Mouse (Mus musculus) kidney, embryonic 14.5 days (tissue): Measurements from ENCODE around the gene Nuf2. TPM values are rescaled to one million over a fixed set of nuclear protein-coding genes. Genes with fewer than 3 reads are reported as not detected.

ENCODE experiments used
- ATAC-seq: fragments of 200-750 bp; cut with Nextera tagmentation; 2 replicates; pipeline ENCODE4 v1.8.0; 2017; ENCODE audit warnings: moderate number of reproducible peaks, mild to moderate bottlenecking, moderate TSS enrichment, moderate library complexity; ENCODE audit not compliant: low FRiP score, low TSS enrichment
- H3K27ac ChIP-seq: fragments of 300-500 bp; sonication (generic); 2 replicates; pipeline ENCODE4 v1.5.1; 2014; ENCODE audit warnings: low read depth, mild to moderate bottlenecking, low read length, moderate library complexity, mixed read lengths
- H3K27me3 ChIP-seq: fragments of 300-500 bp; sonication (generic); 2 replicates; pipeline ENCODE4 v1.6.1; 2014; ENCODE audit warnings: mild to moderate bottlenecking, low read length; ENCODE audit not compliant: control insufficient read depth, insufficient read depth
- H3K36me3 ChIP-seq: fragments of 300-500 bp; sonication (generic); 2 replicates; pipeline ENCODE4 v1.6.1; 2014; ENCODE audit warnings: low read length, mixed read lengths; ENCODE audit not compliant: control insufficient read depth, insufficient read depth
- H3K4me1 ChIP-seq: fragments of 300-500 bp; sonication (generic); 2 replicates; pipeline ENCODE4 v1.6.1; 2014; ENCODE audit warnings: low read length, mixed read lengths; ENCODE audit not compliant: control insufficient read depth, insufficient read depth
- H3K4me2 ChIP-seq: fragments of 300-500 bp; sonication (generic); replicated peaks from 2 replicates; pipeline ENCODE4 v1.6.1; 2014; ENCODE audit warnings: low read depth, mild to moderate bottlenecking, low read length
- H3K4me3 ChIP-seq: fragments of 300-500 bp; sonication (generic); 2 replicates; pipeline ENCODE4 v1.5.1; 2014; ENCODE audit warnings: mild to moderate bottlenecking, low read length
- H3K9ac ChIP-seq: fragments of 300-500 bp; sonication (generic); 2 replicates; pipeline ENCODE4 v1.6.1; 2014; ENCODE audit warnings: low read depth, mild to moderate bottlenecking, low read length, moderate library complexity
- H3K9me3 ChIP-seq: fragments of 300-500 bp; sonication (generic); 2 replicates; pipeline ENCODE4 v1.6.1; 2016; ENCODE audit warnings: low read length; ENCODE audit not compliant: control insufficient read depth
- WGBS: fragments of 180-500 bp; shearing (Covaris S2); extraction: QIAGEN DNeasy Blood & Tissue Kit; methylation state at CpG from one replicate; pipeline ENCODE4 v1.1.7; 2014; 5-methylcytosine and 5-hydroxymethylcytosine counted together
- polyA plus RNA-seq: library from polyadenylated mRNA; unstranded; fragments of >200 nt; fragmentation: Nextera tagmentation; extraction: Ambion mirVana; gene quantifications from 2 replicates; pipeline ENCODE4 v1.2.1, GENCODE M21; 2014

Nuf2 gene
- polyA plus RNA-seq, 1 experiment from 2014 or later: 71.8 TPM

- no peaks in the 10 kb centered on the region for H3K9me3 ChIP-seq
- no peak overlapping the region for H3K4me2 ChIP-seq
- H3K27ac ChIP-seq: no peak overlapping the region
- H3K4me3 ChIP-seq: no peak overlapping the region
- H3K9ac ChIP-seq: no peak overlapping the region
- ATAC-seq: no peak
- H3K27me3 ChIP-seq: no peaks in the 10 kb centered on the region
- no peaks in the 10 kb centered on the region for H3K4me1 ChIP-seq
- 60% methylated on average over 6 of the region's 6 CpGs for WGBS
- no peaks in the 10 kb centered on the region for H3K36me3 ChIP-seq
Observed at GRCm38 (mm10) chr1:169485408-169485885, 45.8 kb downstream of the Nuf2 start.

- no peak for ATAC-seq
- H3K36me3 ChIP-seq: no peaks in the 10 kb centered on the region
- H3K4me1 ChIP-seq: no peaks in the 10 kb centered on the region
- H3K9me3 ChIP-seq: no peaks in the 10 kb centered on the region
- no peak overlapping the region for H3K27ac ChIP-seq
- H3K4me3 ChIP-seq: no peak overlapping the region
- H3K27me3 ChIP-seq: no peaks in the 10 kb centered on the region
- H3K4me2 ChIP-seq: no peak overlapping the region
- WGBS: 80% methylated on average over 4 of the region's 4 CpGs
- no peak overlapping the region for H3K9ac ChIP-seq
Observed at GRCm38 (mm10) chr1:169484565-169484964, 46.7 kb downstream of the Nuf2 start.

- Histone ChIP-seq H3K27me3 (no peaks in the 10 kb centered on the region), H3K4me3 (no peak overlapping the region), H3K4me1 (no peaks in the 10 kb centered on the region), H3K9ac (no peak overlapping the region), H3K27ac (no peak overlapping the region), H3K9me3 (no peaks in the 10 kb centered on the region), H3K4me2 (no peak overlapping the region), H3K36me3 (no peaks in the 10 kb centered on the region)
- no peak for ATAC-seq
- WGBS: 91% methylated on average over 6 of the region's 6 CpGs
Observed at GRCm38 (mm10) chr1:169482596-169483335, 48.5 kb downstream of the Nuf2 start.

GRCm38 (mm10) chr1:169471185-169471584 is 60.1 kb downstream of the Nuf2 start:
- H3K27me3 ChIP-seq: no peaks in the 10 kb centered on the region
- no peak overlapping the region for H3K27ac ChIP-seq
- no peaks in the 10 kb centered on the region for H3K9me3 ChIP-seq
- H3K4me1 ChIP-seq: no peaks in the 10 kb centered on the region
- no peak overlapping the region for H3K4me2 ChIP-seq
- WGBS: 90% methylated on average over 3 of the region's 3 CpGs
- no peak overlapping the region for H3K4me3 ChIP-seq
- no peak overlapping the region for H3K9ac ChIP-seq
- H3K36me3 ChIP-seq: no peaks in the 10 kb centered on the region
- ATAC-seq: no peak

- ATAC-seq: no peak
- H3K4me2 ChIP-seq: no peak overlapping the region
- 88% methylated on average over 5 of the region's 5 CpGs for WGBS
- H3K27me3 ChIP-seq: no peaks in the 10 kb centered on the region
- H3K4me1 ChIP-seq: no peaks in the 10 kb centered on the region
- H3K9ac ChIP-seq: no peak overlapping the region
- H3K9me3 ChIP-seq: no peaks in the 10 kb centered on the region
- no peak overlapping the region for H3K27ac ChIP-seq
- no peaks in the 10 kb centered on the region for H3K36me3 ChIP-seq
- H3K4me3 ChIP-seq: no peak overlapping the region
Observed at GRCm38 (mm10) chr1:169467791-169468190, 63.5 kb downstream of the Nuf2 start.

GRCm38 (mm10) chr1:169462386-169463115 is 68.7 kb downstream of the Nuf2 start:
- 84% methylated on average over 15 of the region's 15 CpGs for WGBS
- H3K27ac ChIP-seq: no peak overlapping the region
- no peak overlapping the region for H3K4me2 ChIP-seq

GRCm38 (mm10) chr1:169459071-169459782 is 72.0 kb downstream of the Nuf2 start:
- H3K9ac ChIP-seq: no peak overlapping the region
- no peak overlapping the region; the same call in 1 of the 2 replicates for H3K27ac ChIP-seq
- H3K36me3 ChIP-seq: no peaks in the 10 kb centered on the region
- H3K9me3 ChIP-seq: no peaks in the 10 kb centered on the region
- no peak overlapping the region for H3K4me2 ChIP-seq
- peak; percentile 90 for ATAC-seq
- WGBS: 7% methylated on average over 11 of the region's 11 CpGs
- no peak overlapping the region for H3K4me3 ChIP-seq
- no peaks in the 10 kb centered on the region for H3K27me3 ChIP-seq
- no peaks in the 10 kb centered on the region for H3K4me1 ChIP-seq

More at GRCm38 (mm10) chr1:169462386-169463115, 68.7 kb downstream of the Nuf2 start:
- Histone ChIP-seq H3K9ac (no peak overlapping the region), H3K4me1 (no peaks in the 10 kb centered on the region), H3K36me3 (no peaks in the 10 kb centered on the region), H3K9me3 (no peaks in the 10 kb centered on the region), H3K27me3 (no peaks in the 10 kb centered on the region), H3K4me3 (no peak overlapping the region)
- no peak for ATAC-seq
